Mouse (Mus musculus): ENCODE measurements at regions not wholly inside any gene's neighbourhood (a gene's known extent, or its start where the extent isn't known, plus 50 kb on each side); places are given as distances from the start of the nearest gene placed in this dataset.

DNA sequence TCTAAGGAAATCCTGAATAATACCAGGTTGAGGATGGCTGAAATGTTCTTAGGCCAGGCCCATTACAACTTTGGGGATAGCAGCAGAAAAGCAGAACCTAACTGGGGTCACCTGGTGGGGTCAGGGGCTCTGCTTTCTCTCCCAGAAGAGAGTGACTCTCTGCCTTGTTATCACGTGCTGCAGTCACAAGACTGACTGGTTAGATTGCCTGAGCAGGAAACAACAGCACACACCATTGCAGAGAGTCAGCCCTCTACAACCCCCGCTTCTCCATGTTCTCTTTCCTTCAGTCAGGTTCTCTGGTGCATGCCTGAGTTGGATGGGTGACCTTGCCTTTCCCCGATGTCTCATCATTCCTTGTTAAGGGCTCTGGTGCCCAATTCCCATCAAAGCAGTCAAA lies 91.2 kb upstream of the Hsd17b12 start:
- DNase-seq: no peak

DNA sequence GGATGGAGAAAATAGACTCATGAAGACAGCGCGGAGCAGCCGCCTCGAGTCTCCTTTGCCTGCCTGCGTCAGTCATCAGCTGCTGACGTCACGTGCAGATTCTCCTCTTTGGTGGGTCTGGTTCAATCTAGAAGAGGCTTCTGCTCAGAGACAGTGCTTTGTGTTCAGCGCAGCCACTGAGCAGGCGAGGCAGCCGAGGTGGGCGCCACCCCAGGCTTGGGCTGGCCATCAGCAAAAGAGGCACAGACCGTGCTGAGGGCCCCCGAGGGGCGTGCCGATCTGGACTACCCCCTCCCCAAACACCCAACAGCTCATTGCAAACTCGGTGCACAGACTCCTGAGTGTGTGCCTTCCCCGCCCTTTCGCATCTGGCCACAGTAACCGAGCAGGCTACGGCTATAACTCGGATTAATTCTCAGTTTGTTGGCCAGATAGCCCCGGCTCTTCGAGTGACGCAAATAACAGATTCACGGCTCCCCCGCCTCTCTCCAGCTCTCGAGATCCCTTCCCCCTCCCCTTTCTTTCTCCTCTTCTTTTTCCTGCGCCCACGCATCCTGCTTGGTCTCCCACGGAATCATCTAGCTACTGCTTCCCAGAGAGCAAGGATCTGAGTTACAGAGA lies 89.2 kb upstream of the Hsd17b12 start:
- no peak for DNase-seq

GRCm38 (mm10) chr2:94246180-94246611 lies 88.4 kb upstream of the Hsd17b12 start:
- no peak for DNase-seq

DNA sequence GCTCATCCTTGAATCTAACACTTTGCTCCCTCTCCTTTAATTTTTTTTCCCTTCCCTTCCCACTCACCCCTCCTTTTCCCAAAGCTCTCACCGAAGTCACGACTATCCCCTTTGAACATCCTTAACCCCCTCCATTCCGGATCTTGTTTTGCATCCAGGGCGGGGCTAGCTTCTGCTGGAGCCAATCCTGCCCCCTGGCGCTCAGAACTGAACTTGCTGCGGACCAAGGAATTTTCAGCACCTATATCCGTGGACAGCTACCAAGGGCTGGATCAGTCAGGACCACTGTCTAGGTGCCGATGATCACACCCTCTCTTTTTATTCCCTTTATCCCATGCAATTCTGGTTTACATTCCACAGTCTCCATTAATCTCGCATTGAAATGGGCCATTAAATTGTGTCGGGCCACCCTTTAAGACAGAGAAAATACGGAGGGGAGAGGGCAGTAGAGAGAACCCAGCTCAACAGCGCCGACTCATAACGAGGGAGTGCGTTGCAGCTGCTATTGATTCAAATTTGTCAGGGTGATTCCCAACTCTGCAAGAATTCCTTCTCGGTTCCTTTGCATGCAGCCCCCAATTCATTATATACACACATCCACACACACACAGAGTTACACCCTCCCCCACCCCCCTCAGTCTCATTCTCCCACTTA lies 87.7 kb upstream of the Hsd17b12 start:
- DNase-seq: peak; percentile 69

DNA sequence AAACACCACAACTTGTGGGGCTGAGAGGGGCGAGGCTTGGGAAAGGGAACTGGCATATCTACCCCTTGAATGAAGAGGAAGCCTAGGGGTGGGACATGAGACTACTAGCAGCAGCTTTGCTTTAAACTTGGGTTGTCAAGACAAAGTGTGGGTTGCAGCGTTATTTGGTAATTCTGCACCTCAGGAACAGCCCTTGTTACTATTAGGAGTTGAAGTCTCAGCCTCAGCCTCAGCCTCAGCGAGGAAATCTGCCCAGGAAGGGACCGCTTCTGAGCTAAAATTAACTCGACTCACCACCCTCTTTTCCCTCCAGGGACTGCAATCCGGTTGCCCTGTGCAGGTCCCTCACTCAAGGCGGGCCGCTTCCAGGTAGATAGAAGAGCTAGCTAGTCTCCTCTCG lies 86.4 kb upstream of the Hsd17b12 start:
- DNase-seq: no peak

- no peak for DNase-seq
Observed at GRCm38 (mm10) chr2:94243053-94243916, 85.5 kb upstream of the Hsd17b12 start.

DNA sequence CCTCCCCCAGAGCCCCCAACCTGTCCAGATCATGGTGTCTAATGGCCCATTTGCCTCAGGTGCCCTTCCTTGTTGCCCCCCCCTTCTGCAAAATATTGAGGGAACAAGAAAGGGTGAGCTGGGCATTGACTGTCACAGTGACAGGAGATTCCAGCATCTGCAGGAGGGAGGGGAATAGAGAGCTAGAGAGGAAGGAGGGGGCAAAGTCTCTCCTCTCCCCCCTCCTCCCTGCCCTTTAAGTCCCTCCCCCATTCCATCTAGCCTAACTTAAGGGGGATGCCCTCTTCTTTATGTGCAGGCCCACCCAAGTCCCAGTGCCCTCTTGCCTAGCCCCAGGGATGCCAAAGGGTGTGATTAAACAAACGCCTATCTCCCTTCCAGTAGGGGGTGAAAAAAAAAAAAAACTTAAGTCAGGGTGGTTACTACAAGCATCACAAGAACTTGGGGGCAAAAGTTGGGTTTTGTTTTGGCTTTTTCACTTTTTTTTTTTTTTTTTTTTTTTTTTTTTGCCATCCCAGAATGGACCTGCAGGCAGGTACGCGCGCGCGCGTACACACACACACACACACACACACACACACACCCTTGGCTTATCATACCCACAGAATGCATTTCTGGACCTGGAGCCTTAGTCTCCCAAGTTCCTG lies 84.8 kb upstream of the Hsd17b12 start:
- DNase-seq: no peak

DNA sequence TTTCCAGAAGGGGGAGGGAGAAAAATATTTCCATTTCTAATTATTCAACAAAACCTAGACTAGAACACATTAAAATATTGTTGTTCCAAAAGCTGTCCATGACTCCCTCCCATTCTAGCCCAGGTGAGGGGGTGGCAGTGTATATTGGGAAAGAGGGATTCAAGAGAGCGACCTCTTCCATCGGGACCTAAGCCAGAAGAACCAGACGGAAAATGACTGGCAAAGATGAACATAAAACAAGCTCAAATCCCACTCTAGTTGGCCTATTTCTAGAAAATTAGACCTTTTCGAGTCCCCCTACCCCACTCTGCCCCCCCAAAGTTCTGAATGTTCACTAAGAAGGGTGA lies 84.3 kb upstream of the Hsd17b12 start:
- no peak for DNase-seq

- DNase-seq: no peak
Observed at GRCm38 (mm10) chr2:94241301-94242050, 83.7 kb upstream of the Hsd17b12 start.

DNA sequence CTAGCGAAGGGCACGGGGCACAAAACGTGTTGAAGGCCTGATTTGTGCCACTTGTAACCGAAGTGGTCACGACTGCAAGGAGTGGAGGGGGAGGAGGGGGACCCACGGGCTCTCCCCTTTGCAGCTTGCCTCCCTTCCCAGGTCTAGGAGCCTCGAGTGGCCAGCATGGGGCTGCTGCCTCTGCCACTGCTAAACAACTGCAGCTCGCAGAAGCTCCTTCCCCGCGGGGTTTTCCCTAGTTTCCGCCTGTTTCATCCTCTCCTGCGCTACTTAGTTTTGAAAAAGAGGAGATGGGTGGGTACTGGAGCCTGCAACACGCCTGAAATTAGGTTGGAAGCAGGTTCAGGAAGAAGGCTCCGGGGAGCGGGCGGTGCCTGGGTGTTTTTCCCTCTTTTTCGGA lies 82.6 kb upstream of the Hsd17b12 start:
- no peak for DNase-seq

DNA sequence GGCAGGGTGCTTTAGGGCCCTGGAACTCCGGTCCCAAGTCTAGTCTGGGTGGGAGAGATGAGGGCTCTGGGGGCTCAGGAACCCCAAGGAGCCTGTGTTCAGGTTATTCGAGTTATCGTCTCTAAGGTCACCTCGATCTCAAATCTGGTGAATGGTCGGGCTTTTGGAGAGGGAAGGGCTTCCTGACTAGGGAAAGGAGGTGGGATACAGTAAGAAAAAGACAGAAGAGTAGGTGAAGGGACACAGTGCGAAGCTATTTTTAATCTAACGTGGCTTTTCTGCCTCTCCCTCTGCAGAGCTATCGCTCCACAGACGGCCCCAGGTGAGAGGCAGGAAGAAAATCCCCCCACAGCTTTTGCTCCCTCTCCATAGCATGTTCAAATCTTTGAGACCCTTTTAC lies 81.8 kb upstream of the Hsd17b12 start:
- no peak for DNase-seq

DNA sequence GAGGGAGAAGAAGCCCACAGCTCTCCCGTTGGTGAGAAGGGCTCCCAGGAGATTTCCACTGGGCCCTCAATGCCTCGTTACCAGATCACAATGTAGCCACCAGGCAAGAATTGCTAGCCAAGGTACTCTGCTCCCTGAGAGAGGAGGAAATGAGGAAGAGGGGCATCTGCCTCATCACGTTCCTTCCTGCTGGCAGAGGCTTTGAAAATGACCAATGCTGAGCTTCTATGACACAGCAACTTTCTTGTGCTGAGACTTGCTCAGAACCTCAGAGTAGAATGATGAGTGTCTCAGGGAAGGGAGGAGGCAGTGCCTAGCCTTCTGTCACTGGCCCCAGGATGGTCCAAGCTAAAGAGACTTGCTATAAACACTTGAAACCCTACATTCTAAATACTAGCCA lies 78.7 kb upstream of the Hsd17b12 start:
- DNase-seq: no peak

DNA sequence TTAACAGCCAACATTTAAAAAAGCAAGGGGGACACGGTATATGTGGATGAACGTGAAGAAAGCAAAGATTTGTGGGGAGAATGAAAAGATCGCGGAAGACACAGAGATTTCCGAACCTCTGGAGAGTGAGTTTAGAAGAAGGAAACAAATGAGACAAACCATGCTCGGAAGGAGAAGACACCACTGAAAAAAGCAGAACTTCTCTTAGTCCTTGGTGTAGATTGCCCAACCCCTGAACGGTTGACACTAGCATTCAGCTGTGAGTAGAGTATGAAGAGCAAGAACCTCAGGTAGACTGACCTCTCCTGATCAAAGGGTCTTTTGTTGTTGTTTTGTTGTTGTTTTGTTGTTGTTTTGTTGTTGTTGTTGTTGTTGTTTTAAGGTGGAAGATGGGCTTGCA lies 75.8 kb upstream of the Hsd17b12 start:
- no peak for DNase-seq

DNA sequence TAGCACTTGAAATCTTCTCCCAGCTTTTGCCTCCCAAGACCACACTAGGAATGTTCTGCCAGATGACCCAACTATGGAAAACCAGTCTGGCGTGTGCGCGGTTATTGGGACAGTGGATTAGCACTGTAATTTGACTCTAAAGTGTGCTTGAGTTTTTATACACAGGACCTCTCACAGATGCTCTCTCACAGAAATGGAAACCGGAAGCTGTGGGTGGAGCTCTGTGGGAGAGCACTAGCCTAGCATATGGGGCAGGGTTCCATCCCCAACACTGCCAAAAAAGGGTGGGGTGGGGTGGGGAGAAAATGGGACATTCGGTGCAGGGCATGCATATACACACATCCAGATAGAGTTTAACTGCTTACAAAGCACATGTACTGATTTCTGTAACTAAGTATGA lies 61.7 kb upstream of the Hsd17b12 start:
- no peak for DNase-seq

GRCm38 (mm10) chr2:94217481-94217880 lies 59.7 kb upstream of the Hsd17b12 start:
- no peak for DNase-seq

DNA sequence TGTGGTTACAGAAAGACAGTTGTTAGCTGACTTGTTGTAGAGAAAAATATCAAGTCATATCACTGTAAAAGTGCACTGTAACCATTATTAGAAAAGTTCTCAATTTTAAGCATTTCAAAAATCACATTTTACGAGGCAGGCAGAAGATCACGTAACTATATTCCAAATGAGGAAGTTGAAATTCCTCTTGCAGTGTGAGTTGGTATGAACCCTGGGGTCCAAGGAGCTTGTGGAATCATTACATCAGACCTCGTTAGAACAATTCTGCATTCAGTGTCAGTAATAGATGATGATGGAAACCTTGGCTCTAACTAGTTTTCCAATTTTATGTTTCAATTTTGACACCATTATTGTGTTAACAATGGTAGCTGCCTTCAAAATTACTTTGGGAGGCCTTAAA lies 57.7 kb upstream of the Hsd17b12 start:
- DNase-seq: no peak
